Mouse (Mus musculus) ovary, postnatal 36 days (tissue): ENCODE measurements around the gene Supt3.

Experiments
- DNase-seq: peaks from one replicate; pipeline ENCODE4 v3.0.0; 2022; ENCODE audit warnings: low spot score, mixed read lengths

Gene Supt3

DNA sequence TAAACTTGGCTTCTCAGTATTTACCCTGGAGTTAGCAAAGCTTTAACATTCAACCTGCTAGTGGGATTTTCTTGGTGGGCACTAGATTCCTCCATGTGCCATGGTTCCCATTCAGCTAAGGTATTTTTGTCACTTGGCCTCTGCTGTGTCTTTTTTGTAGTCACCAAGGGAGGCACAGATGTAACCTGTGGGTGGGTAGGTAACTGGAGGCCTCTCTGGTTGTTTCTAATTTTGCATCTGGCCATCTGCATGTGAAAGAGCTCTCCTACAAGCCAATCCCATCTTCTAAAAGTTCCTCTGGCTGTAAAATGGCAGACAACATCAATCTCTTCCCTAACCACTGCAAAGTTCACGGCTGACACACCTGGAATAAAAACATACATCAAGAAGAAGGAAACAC lies 190.2 kb downstream of the Supt3 start:
- DNase-seq: no peak

DNA sequence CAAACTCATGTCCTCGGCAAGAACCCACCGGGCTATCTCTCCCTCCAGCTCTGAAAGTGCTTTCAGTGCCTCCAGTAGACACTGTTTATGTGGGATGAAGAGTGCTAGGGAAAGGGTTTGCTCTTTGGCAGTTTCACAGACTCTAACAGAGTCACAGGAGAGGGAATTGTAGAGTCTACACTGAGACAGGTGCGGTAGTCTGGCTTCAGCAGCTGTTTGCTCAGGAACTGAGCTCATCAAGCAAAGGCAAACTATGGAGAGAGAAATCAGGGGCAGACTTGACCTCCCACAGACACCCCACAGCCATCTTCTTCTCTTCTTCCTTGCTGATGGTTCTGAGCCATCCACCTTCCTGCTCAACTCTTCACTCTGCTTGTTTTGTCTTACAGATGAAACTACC lies 193.3 kb downstream of the Supt3 start:
- DNase-seq: no peak

DNA sequence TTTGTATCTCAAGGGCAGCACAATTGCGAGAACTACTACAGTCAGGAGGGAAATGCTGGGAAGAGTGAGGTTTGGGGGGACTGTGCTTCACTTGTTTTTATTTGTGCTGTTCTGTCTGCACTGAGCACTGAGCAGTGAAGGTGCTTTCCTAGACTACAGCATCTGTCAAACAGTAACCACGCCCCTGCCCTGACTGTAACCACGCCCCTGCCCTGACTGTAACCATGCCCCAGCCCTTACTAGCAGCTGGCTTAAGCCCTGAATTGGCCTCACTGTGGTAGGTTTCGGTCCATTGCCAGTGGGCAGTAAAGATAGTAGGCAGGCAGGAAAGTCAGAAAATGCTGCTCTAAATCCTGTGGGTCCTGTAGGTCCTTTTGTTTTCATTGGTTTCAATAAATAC lies 196.5 kb downstream of the Supt3 start:
- DNase-seq: no peak

- DNase-seq: no peak
Observed at GRCm38 (mm10) chr17:44977690-44978089, 200.7 kb downstream of the Supt3 start.

GRCm38 (mm10) chr17:44987964-44988363 lies 211.0 kb downstream of the Supt3 start:
- DNase-seq: no peak

DNA sequence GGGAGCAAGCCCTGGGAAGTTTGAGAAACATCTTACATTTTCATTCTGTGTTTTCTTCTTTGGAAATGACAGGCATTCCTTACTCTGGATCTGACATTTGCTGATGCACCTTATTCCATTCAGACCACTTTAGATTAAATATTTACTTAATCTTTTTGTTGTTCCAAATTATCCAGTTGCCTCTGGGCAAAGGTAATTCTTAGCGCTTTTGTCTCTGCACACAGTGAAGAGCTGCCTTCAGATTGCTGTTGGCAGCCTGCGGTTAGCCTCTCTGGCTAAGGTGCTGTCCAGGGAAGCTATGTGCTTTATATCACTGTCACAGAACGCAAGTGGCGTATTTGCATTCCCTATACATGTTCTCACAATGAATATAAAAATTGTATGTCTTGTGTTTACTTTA lies 226.4 kb downstream of the Supt3 start:
- no peak for DNase-seq

GRCm38 (mm10) chr17:45004477-45005170 lies 227.7 kb downstream of the Supt3 start:
- no peak for DNase-seq

DNA sequence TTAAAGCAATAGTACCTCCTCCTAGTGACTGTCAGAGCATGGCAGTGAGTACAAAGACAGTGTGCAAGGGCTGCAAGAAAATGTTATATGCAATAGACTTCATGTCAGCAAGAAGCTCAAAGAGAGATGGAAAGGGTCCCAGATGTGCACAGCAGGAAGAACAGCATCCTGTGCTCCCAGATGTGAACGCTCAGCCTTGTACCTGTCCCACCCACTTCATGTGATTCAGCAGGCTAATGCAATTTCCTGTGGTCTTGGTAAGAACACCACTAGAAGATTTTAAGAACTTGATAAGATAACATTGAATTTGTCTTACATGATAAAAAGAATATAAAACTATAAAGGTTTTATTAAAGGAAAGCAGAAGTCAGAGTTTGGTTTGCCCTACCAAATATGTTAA lies 230.5 kb downstream of the Supt3 start:
- no peak for DNase-seq

DNA sequence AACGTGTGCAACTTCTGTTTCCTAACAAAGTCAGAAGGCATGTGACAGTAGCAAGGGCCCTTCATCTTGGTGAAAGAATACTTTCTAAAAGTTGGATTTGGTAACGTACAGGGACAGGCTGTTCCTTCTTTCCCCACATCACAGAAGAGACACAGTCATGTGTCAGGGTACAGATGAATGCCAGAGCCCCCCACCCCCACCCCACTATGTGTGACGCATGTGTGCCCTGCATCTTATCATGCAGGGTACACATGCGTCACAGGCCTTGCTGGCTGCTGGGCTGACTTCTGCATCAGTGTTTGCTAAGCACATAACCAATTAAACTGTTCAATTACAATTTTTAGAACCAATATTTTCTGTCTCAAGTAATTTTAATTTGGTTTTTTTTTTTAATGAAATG lies 231.7 kb downstream of the Supt3 start:
- no peak for DNase-seq

- no peak for DNase-seq
Observed at GRCm38 (mm10) chr17:45010409-45010808, 233.5 kb downstream of the Supt3 start.

GRCm38 (mm10) chr17:45016746-45017145 lies 239.8 kb downstream of the Supt3 start:
- no peak for DNase-seq

DNA sequence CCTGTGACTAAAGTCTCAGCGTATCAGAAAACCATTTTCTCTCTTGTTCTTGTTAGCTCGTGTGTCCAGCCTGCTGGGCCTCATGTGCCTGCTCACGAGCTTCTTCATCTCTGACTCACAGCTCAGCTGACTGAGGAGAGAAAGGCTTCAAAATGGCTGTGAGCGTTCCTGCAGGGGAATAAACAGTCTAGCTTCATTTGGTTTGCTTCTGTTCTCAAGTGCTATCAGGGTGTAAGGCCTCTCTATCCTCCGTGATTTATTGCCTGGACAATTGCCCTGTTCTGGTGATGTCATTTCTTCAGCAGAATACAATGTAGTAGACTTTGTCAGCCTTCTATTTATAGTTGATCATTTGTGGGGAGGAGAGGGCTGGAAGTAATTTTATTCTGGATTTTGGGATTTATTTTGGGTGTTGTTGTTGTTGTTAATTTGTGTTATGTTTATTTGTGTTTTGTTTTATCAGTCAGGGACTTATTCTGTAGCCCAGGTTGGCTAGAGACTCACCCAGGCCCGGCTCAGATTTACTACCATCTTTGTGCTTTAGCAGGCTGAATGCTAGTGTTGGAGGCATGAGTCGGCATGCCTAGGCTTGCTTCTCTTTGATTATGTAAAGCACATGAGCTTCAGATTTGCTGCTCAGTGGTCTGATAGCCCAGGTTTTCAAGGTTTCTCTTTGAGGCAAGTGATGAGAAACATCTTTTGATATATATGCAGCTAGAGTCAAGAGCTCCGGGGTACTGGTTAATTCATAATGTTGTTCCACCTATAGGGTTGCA lies 243.4 kb downstream of the Supt3 start:
- no peak for DNase-seq

DNA sequence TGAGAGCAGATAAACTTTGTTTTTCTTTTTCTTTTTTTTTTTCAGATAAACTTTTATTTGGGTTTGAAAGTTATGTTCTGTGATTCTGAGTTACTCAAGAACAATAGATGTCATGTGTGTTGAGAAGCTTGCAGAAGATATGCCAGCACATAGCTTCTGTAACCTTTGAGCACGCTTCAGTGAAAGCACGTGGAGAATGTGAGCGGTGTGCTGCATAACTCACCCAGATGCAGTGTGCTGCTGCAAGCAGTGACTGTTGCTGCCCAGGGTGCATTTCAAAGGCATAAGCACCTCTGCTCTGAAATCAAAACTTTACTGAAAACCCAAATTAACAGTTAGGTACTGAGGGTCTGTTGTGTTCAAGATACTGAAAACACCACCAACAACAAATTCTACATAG lies 251.5 kb downstream of the Supt3 start:
- DNase-seq: no peak

DNA sequence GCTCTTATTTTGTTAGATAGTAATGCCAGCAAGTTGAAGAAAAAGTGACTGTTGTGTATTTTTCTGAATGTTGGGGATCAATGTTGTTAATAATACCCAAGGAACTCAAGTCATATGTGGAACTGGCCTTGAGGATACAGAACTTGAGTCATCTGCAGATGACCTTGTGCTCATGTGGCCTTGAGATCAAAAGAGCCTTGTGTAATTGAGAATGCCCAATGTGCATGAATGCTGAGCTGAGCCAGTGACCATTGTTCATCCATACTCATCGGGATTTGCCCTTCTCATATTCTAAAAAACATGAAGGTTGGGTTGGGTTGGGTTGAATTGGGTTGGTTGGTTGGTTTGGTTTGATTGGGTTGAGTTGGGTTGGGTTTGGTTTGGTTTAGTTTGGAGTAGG lies 252.2 kb downstream of the Supt3 start:
- no peak for DNase-seq

- no peak for DNase-seq
Observed at GRCm38 (mm10) chr17:45032209-45032608, 255.3 kb downstream of the Supt3 start.

GRCm38 (mm10) chr17:45033617-45034016 lies 256.7 kb downstream of the Supt3 start:
- no peak for DNase-seq

DNA sequence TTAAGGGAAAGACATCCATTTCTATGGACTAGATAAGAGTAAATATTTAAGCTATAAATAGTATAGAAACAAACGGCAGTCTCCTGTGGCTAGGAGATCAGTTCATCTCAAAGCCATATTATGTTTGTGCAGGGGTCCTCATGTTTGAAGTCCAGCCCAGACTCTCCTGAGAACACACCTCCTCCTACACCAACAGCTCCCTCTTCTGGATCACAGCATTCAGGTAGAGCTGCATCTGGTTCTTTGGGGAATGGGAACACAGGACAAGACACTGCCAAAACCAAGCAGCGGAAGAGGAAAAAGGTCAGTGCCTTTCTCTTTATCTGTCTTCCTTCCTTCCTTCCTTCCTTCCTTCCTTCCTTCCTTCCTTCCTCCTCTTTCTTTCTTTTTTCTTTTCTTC lies 264.1 kb downstream of the Supt3 start:
- no peak for DNase-seq

GRCm38 (mm10) chr17:45045804-45046203 lies 268.9 kb downstream of the Supt3 start:
- no peak for DNase-seq

- DNase-seq: no peak
Observed at GRCm38 (mm10) chr17:45046583-45046982, 269.6 kb downstream of the Supt3 start.

- no peak for DNase-seq
Observed at GRCm38 (mm10) chr17:45047236-45047635, 270.3 kb downstream of the Supt3 start.

- DNase-seq: no peak
Observed at GRCm38 (mm10) chr17:45051971-45052370, 275.0 kb downstream of the Supt3 start.

DNA sequence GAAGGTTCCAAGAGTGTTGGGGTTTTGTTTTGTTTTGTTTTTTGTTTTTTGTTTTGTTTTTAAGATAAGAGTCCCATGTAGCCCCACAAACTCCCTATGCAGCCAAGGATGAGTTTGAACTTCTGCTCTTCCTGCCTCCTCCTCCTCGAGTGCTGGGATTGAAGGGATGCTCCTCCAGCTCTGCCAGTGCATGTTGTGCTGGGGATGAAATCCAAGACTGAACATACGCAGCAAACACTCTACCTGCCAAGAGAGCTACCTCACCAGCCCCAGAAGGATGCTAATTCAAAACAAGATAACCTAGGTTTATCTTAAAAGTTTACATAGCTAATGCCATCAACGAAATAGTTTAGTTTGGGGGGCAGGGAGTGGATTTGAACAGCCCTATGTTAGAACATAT lies 276.4 kb downstream of the Supt3 start:
- no peak for DNase-seq

DNA sequence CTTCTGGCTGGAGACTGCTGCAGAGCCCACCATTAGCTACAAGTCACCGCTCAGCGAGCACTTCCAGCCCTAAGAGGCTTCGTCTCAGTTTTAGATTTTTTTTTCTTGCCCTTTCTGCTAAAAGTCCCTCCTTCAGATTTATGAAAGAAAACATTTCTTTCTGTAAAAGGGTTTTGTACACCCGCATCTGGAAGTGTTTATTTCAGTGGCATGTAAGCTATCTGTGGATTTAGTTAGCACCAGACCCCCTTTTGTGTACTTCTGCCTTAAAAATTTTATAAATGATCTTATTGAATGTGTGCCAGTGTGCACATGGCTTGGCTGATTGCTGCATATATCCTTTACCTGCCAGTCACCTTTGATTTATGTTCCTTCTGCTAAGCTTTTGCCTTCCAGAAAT lies 277.6 kb downstream of the Supt3 start:
- DNase-seq: no peak

DNA sequence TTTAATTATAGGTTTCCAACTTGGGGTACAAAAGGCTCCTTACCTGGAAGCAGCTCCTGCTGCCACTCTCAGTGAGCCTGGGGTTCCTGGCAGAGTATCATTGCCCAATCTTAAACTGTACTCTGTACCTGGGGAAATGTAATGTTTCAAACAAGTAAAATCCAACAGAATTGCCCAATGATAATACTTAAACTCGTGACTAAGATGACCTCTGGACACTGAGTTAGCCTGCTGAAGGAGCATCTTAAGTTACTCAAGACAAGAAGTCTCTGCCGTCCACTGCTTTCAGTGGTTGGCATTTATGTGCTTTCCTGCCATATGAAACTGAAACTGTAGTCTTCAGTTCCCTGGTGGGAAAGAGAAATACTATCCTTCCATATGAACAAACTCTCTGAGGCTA lies 279.9 kb downstream of the Supt3 start:
- no peak for DNase-seq
